Comparison of ENCODE assay signal across 10 mouse cellular contexts in the genomic region with DNA sequence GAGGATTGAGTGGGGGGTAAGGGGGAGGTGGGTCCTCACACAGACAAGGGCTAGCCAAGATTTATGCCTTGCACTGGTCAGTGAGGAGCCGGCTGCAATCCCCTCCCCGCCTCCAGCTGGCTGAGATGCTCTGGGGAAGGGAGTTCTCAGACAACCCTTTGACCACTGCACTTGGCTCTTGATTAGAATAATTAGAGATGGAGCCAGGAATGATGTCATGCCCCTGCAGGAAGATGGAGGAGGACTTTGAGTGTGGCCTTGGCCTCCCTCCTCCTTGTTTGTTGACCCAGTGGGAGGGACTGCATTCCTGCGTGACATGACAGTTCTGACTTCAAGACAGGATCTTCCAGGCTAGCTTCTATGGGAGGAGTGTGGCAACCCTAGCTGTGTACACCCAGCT. TPM values are rescaled to one million over a fixed set of nuclear protein-coding genes. Genes with fewer than 3 reads are reported as not detected.
A peak's percentile ranks its signal among the peaks of the same experiment; 100 is the strongest.
DNase-seq lines count a peak whose midpoint lies in the region; ATAC-seq and TF ChIP-seq lines count a peak whose summit lies in the region.
"Had no signal": no experiment of that assay in that cellular context is flagged by ENCODE, and none has a peak within 500 bp of the region (broad histone marks: within the 10 kb centered on the region; RNA-seq: fewer than 3 reads in every experiment).

No protein-coding gene starts in this region.

- H3K4me3 ChIP-seq in forebrain, embryonic 11.5 days (ENCODE audit: low read depth, low read length) = no peak overlapping the region
- no peak overlapping the region for H3K4me3 ChIP-seq in forebrain, embryonic 12.5 days (replicated peaks)
- H3K4me3 ChIP-seq in heart, embryonic 10.5 days = no peak overlapping the region
- no peak overlapping the region for H3K4me3 ChIP-seq in kidney, postnatal 0 days (replicated peaks; ENCODE audit: low read depth, low read length)
- H3K4me3 ChIP-seq: embryonic facial prominence, embryonic 12.5 days had no signal

- 80% methylated on average over 3 of the region's 3 CpGs for WGBS in forebrain, embryonic 11.5 days
- 72% methylated on average over 3 of the region's 3 CpGs for WGBS in forebrain, embryonic 12.5 days
- WGBS in heart, embryonic 10.5 days = 31% methylated on average over 3 of the region's 3 CpGs
- 8% methylated on average over 3 of the region's 3 CpGs for WGBS in kidney, postnatal 0 days

- H3K27ac ChIP-seq in forebrain, embryonic 11.5 days (ENCODE audit: low read depth, low read length) = no peak overlapping the region
- H3K27ac ChIP-seq in forebrain, embryonic 12.5 days = no peak overlapping the region
- H3K27ac ChIP-seq in heart, embryonic 10.5 days = peak overlapping the region; percentile 52; the same call in 1 of the 2 replicates
- H3K27ac ChIP-seq in kidney, postnatal 0 days = peak overlapping the region; percentile 68
- H3K27ac ChIP-seq: embryonic facial prominence, embryonic 12.5 days; liver, embryonic 14.5 days had no signal

- DNase-seq in forebrain, embryonic 11.5 days (ENCODE audit: low spot score) = no peak
- DNase-seq in ZHBTc4 (ENCODE audit: low read depth, low spot score) = peak; percentile 74
- DNase-seq in heart, embryonic 10.5 days (ENCODE audit: low spot score) = no peak
- peak; percentile 88 for DNase-seq in kidney, postnatal 0 days (ENCODE audit: low spot score)
- DNase-seq in testis, postnatal 14 days (ENCODE audit: low spot score) = peak; percentile 79

- 0 out of 2 replicates have a peak, but pooled peaks have one; percentile 12 for TF ChIP-seq CTCF in kidney, postnatal 0 days (IDR thresholded peaks at IDR 0.05; ENCODE audit: low read depth)

- no peak for ATAC-seq in forebrain, embryonic 11.5 days (replicated peaks; ENCODE audit: low FRiP score)
- ATAC-seq in forebrain, embryonic 12.5 days (ENCODE audit: low FRiP score) = no peak
- ATAC-seq in kidney, postnatal 0 days (replicated peaks; ENCODE audit: low FRiP score, low read depth) = peak; percentile 43; the same call in 1 of the 2 replicates
- ATAC-seq in megakaryocyte-erythroid progenitor cell, adult 5-6 weeks (replicated peaks; ENCODE audit: low FRiP score, low TSS enrichment, poor library complexity, severe bottlenecking) = no peak
- ATAC-seq in erythroid progenitor cell, adult 5-6 weeks (replicated peaks; ENCODE audit: low FRiP score, poor library complexity, severe bottlenecking) = no peak

- no peaks in the 10 kb centered on the region for H3K36me3 ChIP-seq in forebrain, embryonic 11.5 days (ENCODE audit: control insufficient read depth, insufficient read depth, low read length)
- no peaks in the 10 kb centered on the region for H3K36me3 ChIP-seq in forebrain, embryonic 12.5 days (replicated peaks)
- H3K36me3 ChIP-seq in heart, embryonic 10.5 days = no peaks in the 10 kb centered on the region
- H3K36me3 ChIP-seq in kidney, postnatal 0 days (ENCODE audit: insufficient read depth, low read length) = no peaks in the 10 kb centered on the region
- H3K36me3 ChIP-seq: embryonic facial prominence, embryonic 12.5 days had no signal

- no peak overlapping the region for H3K4me2 ChIP-seq in forebrain, embryonic 11.5 days (ENCODE audit: low read depth, low read length, severe bottlenecking)
- H3K4me2 ChIP-seq in forebrain, embryonic 12.5 days = no peak overlapping the region
- H3K4me2 ChIP-seq in kidney, postnatal 0 days (ENCODE audit: low read length) = no peak overlapping the region
- H3K4me2 ChIP-seq: embryonic facial prominence, embryonic 12.5 days had no signal

- H3K27me3 ChIP-seq in forebrain, embryonic 11.5 days (ENCODE audit: control insufficient read depth, insufficient read depth, low read length) = no peaks in the 10 kb centered on the region
- H3K27me3 ChIP-seq in forebrain, embryonic 12.5 days = no peaks in the 10 kb centered on the region
- H3K27me3 ChIP-seq in heart, embryonic 10.5 days (ENCODE audit: insufficient read depth, poor library complexity, severe bottlenecking) = no peaks in the 10 kb centered on the region
- no peaks in the 10 kb centered on the region for H3K27me3 ChIP-seq in kidney, postnatal 0 days (ENCODE audit: insufficient read depth, low read length)
- H3K27me3 ChIP-seq: embryonic facial prominence, embryonic 12.5 days had no signal

- H3K4me1 ChIP-seq in forebrain, embryonic 11.5 days (replicated peaks; ENCODE audit: control insufficient read depth, insufficient read depth, low read length) = peaks cover 10% of the 10 kb centered on the region
- H3K4me1 ChIP-seq in forebrain, embryonic 12.5 days = peaks cover 29% of the 10 kb centered on the region
- H3K4me1 ChIP-seq in heart, embryonic 10.5 days = peaks cover 43% of the 10 kb centered on the region
- H3K4me1 ChIP-seq in kidney, postnatal 0 days (replicated peaks; ENCODE audit: insufficient read depth, low read length) = 0 out of 2 replicates have a peak, but pooled peaks cover 7% of the 10 kb centered on the region

- no peaks in the 10 kb centered on the region for H3K9me3 ChIP-seq in forebrain, embryonic 11.5 days (ENCODE audit: control insufficient read depth, low read length)
- H3K9me3 ChIP-seq in forebrain, embryonic 12.5 days = no peaks in the 10 kb centered on the region
- no peaks in the 10 kb centered on the region for H3K9me3 ChIP-seq in heart, embryonic 10.5 days
- no peaks in the 10 kb centered on the region for H3K9me3 ChIP-seq in kidney, postnatal 0 days (replicated peaks; ENCODE audit: low read length)
- H3K9me3 ChIP-seq: embryonic facial prominence, embryonic 12.5 days had no signal

- 0 out of 2 replicates have a peak overlapping the region, but pooled peaks have one; percentile 27 for H3K9ac ChIP-seq in forebrain, embryonic 11.5 days (ENCODE audit: low read length)
- H3K9ac ChIP-seq in forebrain, embryonic 12.5 days = no peak overlapping the region
- peak overlapping the region; percentile 18; the same call in 1 of the 2 replicates for H3K9ac ChIP-seq in kidney, postnatal 0 days (ENCODE audit: low read depth, low read length)
- H3K9ac ChIP-seq: embryonic facial prominence, embryonic 12.5 days; liver, embryonic 14.5 days had no signal

RNA-seq across cellular contexts. Expression of a gene that starts 59.7 kb away (rescaled TPM):
- polyA plus RNA-seq in forebrain, embryonic 11.5 days (2014; fragmentation: Nextera tagmentation; extraction: Ambion mirVana) = not detected in 2 replicates
- not detected in 2 replicates for polyA plus RNA-seq in forebrain, embryonic 12.5 days (2016; fragmentation: Nextera tagmentation; extraction: Ambion mirVana)
- polyA plus RNA-seq in heart, embryonic 10.5 days (2016; fragmentation: Nextera tagmentation; extraction: Ambion mirVana) = not detected in 2 replicates
- polyA plus RNA-seq in kidney, postnatal 0 days (2015; fragmentation: Nextera tagmentation; extraction: Ambion mirVana) = not detected in 2 replicates
- not detected in 2 replicates for total RNA-seq in megakaryocyte-erythroid progenitor cell, adult 5-6 weeks (2014; fragmentation: Nextera tagmentation)
- total RNA-seq in megakaryocyte-erythroid progenitor cell, adult 5-6 weeks (2017) = not detected in 2 replicates
- not detected in 2 replicates for total RNA-seq in erythroid progenitor cell, adult 5-6 weeks (2015; ENCODE audit: low replicate concordance)
- total RNA-seq in erythroid progenitor cell, adult 5-6 weeks (2017; ENCODE audit: low replicate concordance) = not detected in 2 replicates
- polyA plus RNA-seq: embryonic facial prominence, embryonic 12.5 days; liver, embryonic 14.5 days had no signal

Comparison
In these comparisons a context has a peak if more than half of its experiments do, and no peak if none do; other contexts are left out.
1. DNase-seq: peak in ZHBTc4 (single experiment), kidney, postnatal 0 days (single experiment) and testis, postnatal 14 days (single experiment); none in forebrain, embryonic 11.5 days (single experiment) and heart, embryonic 10.5 days (single experiment).
2. H3K27ac ChIP-seq: peak in heart, embryonic 10.5 days (single experiment) and kidney, postnatal 0 days (single experiment); none in forebrain, embryonic 11.5 days (single experiment) and forebrain, embryonic 12.5 days (single experiment).